Mouse (Mus musculus): ENCODE results near the gene Apoc1. TPM values are rescaled to one million over a fixed set of nuclear protein-coding genes. Genes with fewer than 3 reads are reported as not detected.

Gene Apoc1
- 1.4 TPM for total RNA-seq (2023)

DNA sequence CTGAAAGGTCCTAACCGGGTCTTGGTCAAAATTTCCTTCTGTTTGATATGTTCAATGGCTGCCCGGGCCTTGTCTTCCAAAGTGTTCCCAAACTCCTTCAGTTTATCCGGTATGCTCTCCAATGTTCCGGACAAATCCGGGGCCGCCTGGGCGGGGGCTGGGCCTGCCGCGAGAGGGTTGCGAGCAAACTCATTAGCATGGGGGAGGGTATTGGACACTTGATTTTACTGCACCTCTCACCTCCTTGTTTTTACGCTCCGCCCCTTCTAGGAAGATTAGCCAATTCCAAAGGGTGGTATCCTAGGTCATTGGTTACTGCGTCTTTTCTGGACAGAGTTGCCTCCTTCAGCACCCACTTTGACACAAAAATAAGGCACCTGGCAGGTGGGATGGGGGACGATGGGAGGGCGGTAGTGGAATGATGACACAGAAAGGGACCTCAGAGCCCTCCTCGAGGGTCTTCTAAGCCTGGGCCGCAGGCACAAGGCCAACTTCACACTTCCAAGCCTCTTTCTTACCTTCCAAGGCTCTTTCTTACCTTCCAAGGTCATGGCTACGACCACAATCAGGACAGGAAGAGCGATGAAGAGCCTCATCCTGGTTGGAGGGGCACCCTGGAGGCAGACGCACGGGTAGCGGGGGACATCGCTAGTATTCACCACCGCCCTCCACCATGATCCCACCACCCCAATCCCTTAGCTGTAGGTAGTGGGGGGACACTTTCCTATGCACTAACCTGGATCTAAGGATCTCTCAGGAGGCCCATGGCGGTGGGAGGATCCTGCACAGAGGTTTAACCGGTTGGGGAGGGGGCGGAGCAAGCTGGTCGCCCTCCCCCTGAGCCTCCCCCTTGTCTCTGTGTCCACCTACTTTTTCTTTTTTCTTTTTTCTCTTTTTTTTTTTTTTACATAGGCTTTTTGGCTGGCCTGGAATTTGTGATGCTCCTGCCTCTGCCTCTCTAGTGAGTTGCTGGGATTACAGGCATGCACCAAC, at the start of gene Apoc1:
Gene Apoc1 (minus strand): TSS at position 788 of the 993 bp plus-strand sequence.

DNA sequence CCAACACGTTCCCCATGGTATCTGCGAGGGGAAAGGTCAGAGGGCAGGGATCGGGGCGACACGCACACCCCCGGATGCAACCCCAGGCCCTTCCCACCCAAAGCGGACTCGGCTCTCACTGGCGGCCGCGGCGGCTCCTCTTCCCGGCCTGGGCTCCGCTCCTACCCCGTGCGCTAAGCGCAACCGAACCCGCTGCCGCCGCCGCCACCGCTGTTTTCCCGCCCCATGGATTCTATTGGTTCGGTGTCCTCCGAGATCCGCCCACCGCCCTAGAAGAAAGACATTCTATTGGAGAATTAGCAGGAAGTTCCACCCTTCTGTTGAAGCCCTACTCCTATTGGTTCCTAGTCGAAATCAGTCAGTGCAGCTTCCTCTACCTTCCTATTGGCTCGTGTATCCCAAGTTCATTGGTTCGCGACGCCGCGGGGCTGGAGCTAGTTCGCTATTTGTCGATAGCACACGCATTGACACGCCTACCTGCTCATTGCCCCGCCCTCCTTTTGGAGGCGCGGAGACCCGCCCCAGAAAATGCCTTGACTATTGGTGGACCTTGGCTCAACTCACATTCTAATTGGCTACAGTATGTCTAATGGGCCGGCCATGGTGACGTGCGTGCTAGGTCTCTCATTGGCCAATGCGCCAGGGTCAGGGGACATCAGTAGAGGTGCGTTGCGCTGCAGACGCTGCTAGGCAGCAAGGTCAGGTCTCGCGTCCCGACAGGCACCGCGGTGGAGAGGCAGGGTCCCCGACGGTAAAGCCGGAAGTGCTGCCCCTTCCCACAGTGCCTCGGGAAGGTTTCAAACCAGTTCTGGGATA, 23.0 kb upstream of the Apoc1 start, which contains the start of gene Tomm40:
Gene Tomm40 (minus strand): TSS at position 200 of the 816 bp plus-strand sequence.

DNA sequence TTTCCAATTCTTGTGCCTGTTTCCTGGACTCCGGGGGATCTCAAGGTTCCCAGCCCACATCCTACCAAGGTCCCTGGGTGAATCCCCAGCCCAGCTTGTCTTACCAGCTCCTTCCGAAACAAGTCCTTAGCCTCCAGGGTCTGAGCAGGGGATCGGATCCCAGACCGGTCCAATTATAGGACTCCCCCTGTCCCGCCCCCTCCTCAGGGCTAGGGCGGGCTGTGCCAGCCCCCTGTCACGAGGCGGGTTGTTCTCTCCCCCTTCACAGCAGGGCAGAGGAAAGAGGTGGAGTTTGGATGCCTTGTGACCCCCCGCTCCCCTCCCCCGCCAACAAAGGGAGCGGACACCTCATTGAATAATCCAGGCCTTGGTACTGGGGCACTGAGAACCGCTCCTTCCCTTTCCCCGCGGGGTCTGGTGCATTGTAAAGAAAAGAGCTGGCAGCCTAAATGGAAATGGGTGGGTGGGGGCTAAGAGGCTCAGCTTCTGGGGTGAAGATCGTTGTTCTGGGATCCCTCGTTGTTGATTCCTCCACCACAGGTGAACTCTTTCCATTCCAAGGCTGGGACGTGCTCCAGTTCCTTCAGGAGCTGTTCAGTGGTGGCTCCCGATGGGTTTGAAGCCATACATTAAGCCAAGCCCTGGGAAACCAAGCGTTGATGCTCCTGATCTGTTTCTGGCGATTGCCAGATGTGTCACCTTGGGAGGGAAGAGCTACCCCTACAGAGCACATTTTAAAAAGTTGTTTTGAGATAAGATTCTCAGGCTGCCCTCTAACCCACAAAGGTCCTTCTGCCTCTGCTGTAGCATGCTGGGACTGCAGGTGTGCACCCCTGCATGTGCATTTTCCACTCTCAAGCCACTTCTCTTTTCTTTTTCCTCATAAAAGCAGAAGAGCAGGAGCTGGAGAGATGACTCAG, 6.7 kb upstream of the Apoc1 start, which contains the start of gene Apoe:
Gene Apoe (minus strand): TSS at position 282 of the 920 bp plus-strand sequence.

GRCm38 (mm10) chr7:19681202-19681694, 11.2 kb downstream of the Apoc1 start, which contains the start of the genes Gm44805 and Apoc4:
Gene Gm44805, minus strand, starts transcription at chr7:19681423.
Gene Apoc4, minus strand, starts transcription at chr7:19681479.

DNA sequence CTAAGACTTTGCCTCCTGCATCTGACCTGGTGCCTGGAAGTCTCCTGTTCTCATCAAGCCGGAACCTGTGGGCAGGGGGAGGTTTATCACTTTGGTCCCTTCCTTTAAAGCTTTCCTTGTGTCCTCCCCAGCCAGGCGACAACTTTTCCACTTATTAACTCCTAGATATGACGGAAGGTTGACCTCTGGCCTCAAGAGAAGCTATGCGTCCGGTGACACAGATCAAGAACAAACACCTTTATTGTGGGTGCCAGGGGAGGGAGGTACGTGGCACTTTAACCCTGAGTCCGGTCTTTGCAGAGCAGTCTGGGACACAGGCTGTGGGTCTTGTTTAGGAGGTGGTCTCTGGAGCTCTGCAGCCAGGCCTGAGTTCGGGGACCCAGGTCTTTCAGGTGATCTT, 14.6 kb downstream of the Apoc1 start, which contains the start of gene Apoc2:
Gene Apoc2 (minus strand): TSS at position 70 of the 400 bp plus-strand sequence.

GRCm38 (mm10) chr7:19664955-19665841, 27.3 kb downstream of the Apoc1 start, which contains the start of gene Clptm1:
Gene Clptm1, minus strand, starts transcription at chr7:19665033.

Other genes with a start within 250 kb of the Apoc1 start
- gene Mark4, start 233.8 kb downstream of the Apoc1 start, total RNA-seq (2023), result 26.6 TPM
- gene Exoc3l2, start 229.3 kb downstream of the Apoc1 start, total RNA-seq (2023), result not detected
- 3.8 TPM for gene Bloc1s3, start 184.3 kb downstream of the Apoc1 start, total RNA-seq (2023)
- gene Trappc6a, start 184.3 kb downstream of the Apoc1 start, total RNA-seq (2023), result 24.3 TPM
- gene Nkpd1, start 174.8 kb downstream of the Apoc1 start, total RNA-seq (2023), result not detected
- 51.4 TPM for gene Ppp1r37, start 129.6 kb downstream of the Apoc1 start, total RNA-seq (2023)
- 2.4 TPM for gene Zfp296, start 115.4 kb downstream of the Apoc1 start, total RNA-seq (2023)
- gene Gemin7, start 115.1 kb downstream of the Apoc1 start, total RNA-seq (2023), result 48.1 TPM
- gene Clasrp, start 88.2 kb downstream of the Apoc1 start, total RNA-seq (2023), result 87.8 TPM
- gene Relb, start 63.2 kb downstream of the Apoc1 start, total RNA-seq (2023), result 44.9 TPM
- 70.1 TPM for gene Clptm1, start 27.6 kb downstream of the Apoc1 start, total RNA-seq (2023)
- 2.1 TPM for gene Apoc2, start 14.7 kb downstream of the Apoc1 start, total RNA-seq (2023)
- gene Gm44805, start 11.2 kb downstream of the Apoc1 start, total RNA-seq (2023), result not detected
- not detected for gene Apoc4, start 11.2 kb downstream of the Apoc1 start, total RNA-seq (2023)
- gene Apoe, start 6.5 kb upstream of the Apoc1 start, total RNA-seq (2023), result 33.1 TPM
- gene Tomm40, start 22.8 kb upstream of the Apoc1 start, total RNA-seq (2023), result 59.7 TPM
- not detected for gene Nectin2, start 57.8 kb upstream of the Apoc1 start, total RNA-seq (2023)
- not detected for gene Bcam, start 78.4 kb upstream of the Apoc1 start, total RNA-seq (2023)
- 1.0 TPM for gene Cblc, start 104.1 kb upstream of the Apoc1 start, total RNA-seq (2023)
- gene Bcl3, start 130.1 kb upstream of the Apoc1 start, total RNA-seq (2023), result 14.5 TPM
- gene Gm19345, start 159.3 kb upstream of the Apoc1 start, total RNA-seq (2023), result not detected
- gene Ceacam16, start 168.6 kb upstream of the Apoc1 start, total RNA-seq (2023), result 2.1 TPM
- not detected for gene Ceacam19, start 195.3 kb upstream of the Apoc1 start, total RNA-seq (2023)
- gene Pvr, start 228.5 kb upstream of the Apoc1 start, total RNA-seq (2023), result 40.8 TPM